Mouse (Mus musculus): ENCODE results near the gene Daxx. TPM values are rescaled to one million over a fixed set of nuclear protein-coding genes. Genes with fewer than 3 reads are reported as not detected.

The Daxx gene
- polyA plus RNA-seq, 1 experiment from 2014 or later, result 55.0 TPM

DNA sequence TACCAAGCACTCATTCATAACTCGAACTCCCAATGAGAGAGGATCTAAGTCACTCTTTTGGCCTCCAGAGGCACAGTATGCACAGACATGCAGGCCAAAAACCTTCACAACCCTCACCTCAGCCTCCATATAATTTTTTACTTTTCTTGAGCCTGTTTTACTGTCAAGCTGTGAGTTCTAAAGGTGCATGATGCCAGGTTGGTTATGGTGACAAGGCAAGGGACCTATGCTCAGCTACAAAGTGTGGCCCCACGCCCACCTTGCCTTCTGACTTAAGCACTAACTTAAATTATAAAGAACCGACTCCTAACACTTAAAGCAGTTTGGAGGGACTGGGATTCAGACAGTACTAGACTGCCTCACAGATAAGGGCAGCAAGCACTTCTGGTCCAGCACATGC, 44.1 kb downstream of the Daxx start:
- Histone ChIP-seq H3K4me3 (ENCODE audit: low read depth, low read length) (no peak overlapping the region), H3K27me3 (ENCODE audit: control insufficient read depth, insufficient read depth, low read length) (no peaks in the 10 kb centered on the region), H3K27ac (replicated peaks; ENCODE audit: low read depth, low read length) (no peak overlapping the region), H3K4me1 (ENCODE audit: control insufficient read depth, insufficient read depth, low read length) (peaks cover 16% of the 10 kb centered on the region), H3K36me3 (replicated peaks; ENCODE audit: control insufficient read depth, insufficient read depth, low read depth, low read length) (peaks cover 3% of the 10 kb centered on the region), H3K9ac (replicated peaks; ENCODE audit: low read length) (no peak overlapping the region), H3K9me3 (replicated peaks; ENCODE audit: control insufficient read depth, low read length) (no peaks in the 10 kb centered on the region), H3K4me2 (ENCODE audit: low read depth, low read length) (no peak overlapping the region)
- 88% methylated on average over 3 of the region's 3 CpGs for WGBS
- no peak for DNase-seq (ENCODE audit: low spot score)
- ATAC-seq (replicated peaks; ENCODE audit: insufficient number of reproducible peaks, low FRiP score, low TSS enrichment, low read depth), result no peak

DNA sequence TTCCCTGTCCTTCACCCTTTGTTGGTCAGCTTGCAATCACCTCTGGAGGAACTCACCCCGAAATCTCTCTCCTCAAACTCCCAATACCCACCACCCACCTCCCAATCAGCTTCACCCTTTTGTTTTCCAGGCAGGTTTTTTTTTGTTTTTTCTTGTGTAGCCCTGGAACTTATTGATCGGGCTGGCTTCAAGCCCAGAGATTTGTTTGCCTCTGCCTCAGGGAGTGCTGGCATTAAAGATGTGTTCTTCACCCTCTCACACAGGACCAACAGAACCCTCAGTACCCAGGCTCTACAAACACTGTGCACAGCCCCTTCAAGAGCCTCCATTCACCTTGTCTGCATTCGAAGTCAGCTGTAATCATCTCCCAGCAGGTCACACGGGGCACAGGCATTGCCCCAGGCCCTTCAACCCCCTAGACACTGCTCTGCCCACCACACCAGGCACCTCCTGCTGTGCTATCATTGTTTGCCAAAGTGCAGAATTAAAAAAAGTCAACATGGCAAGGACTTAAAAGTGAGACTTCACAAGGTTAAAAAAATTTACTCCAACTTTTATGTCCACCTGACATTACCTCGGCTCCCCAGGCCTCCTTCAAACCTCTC, 44.8 kb downstream of the Daxx start:
- H3K27me3 ChIP-seq (ENCODE audit: control insufficient read depth, insufficient read depth, low read length), result no peaks in the 10 kb centered on the region
- no peak overlapping the region for H3K27ac ChIP-seq (replicated peaks; ENCODE audit: low read depth, low read length)
- WGBS, result 38% methylated on average over 5 of the region's 5 CpGs
- H3K9me3 ChIP-seq (replicated peaks; ENCODE audit: control insufficient read depth, low read length), result no peaks in the 10 kb centered on the region
- H3K36me3 ChIP-seq (replicated peaks; ENCODE audit: control insufficient read depth, insufficient read depth, low read depth, low read length), result peaks cover 3% of the 10 kb centered on the region
- H3K9ac ChIP-seq (replicated peaks; ENCODE audit: low read length), result peak overlapping the region; percentile 99
- no peak for DNase-seq (ENCODE audit: low spot score)
- H3K4me2 ChIP-seq (ENCODE audit: low read depth, low read length), result peak overlapping the region; percentile 97
- H3K4me1 ChIP-seq (ENCODE audit: control insufficient read depth, insufficient read depth, low read length), result peaks cover 16% of the 10 kb centered on the region
- H3K4me3 ChIP-seq (ENCODE audit: low read depth, low read length), result peak overlapping the region; percentile 89
- ATAC-seq (replicated peaks; ENCODE audit: insufficient number of reproducible peaks, low FRiP score, low TSS enrichment, low read depth), result no peak

DNA sequence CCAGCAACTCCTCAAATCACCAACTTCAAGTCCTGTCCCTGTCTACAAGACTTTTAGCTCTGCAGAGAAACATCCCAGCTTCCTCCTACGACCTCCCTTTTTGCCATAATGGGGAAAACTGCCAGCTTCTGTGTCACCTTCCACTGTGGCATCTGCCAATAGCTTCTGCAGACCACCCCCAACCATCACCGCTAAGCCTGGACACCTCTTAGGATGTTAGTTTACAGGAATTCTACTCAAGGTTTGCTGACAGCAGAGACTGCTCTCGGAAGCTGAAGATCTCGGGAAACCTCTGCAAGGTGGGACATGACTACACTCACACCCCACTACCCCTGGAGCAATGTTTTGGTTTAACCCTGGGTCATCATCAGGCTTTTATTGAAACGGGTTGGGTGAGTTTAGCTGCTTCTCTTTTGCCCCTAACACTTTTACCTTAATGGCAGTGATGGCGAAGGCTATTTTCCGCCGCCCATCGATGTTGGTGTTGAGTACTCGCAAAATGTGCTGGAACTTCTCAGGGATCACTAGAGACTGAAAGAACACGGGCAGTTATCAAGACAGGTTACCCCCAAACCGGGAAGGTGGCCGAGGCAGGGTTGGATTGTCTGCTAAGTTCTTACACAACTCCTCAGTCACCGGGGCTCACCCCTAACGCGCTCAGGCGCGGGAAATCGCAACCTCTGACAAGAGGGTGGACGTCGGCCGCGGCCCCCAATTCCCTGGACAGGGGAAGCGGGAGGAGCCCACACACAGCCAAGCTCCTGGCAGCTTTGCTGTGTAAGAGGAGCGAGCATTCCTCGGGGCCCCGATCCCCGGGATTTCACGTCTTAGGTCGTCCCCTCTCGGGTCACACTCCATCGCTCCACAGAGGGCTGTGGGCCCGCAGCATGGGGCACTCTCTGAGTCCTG, 45.7 kb downstream of the Daxx start:
- under 1% methylated on average over 33 of the region's 33 CpGs for WGBS
- Histone ChIP-seq H3K36me3 (replicated peaks; ENCODE audit: control insufficient read depth, insufficient read depth, low read depth, low read length) (peaks cover 5% of the 10 kb centered on the region), H3K27ac (replicated peaks; ENCODE audit: low read depth, low read length) (peak overlapping the region; percentile 94), H3K27me3 (ENCODE audit: control insufficient read depth, insufficient read depth, low read length) (no peaks in the 10 kb centered on the region), H3K4me2 (ENCODE audit: low read depth, low read length) (peak overlapping the region; percentile 97), H3K9ac (replicated peaks; ENCODE audit: low read length) (peak overlapping the region; percentile 99), H3K9me3 (replicated peaks; ENCODE audit: control insufficient read depth, low read length) (no peaks in the 10 kb centered on the region), H3K4me1 (ENCODE audit: control insufficient read depth, insufficient read depth, low read length) (peaks cover 16% of the 10 kb centered on the region), H3K4me3 (ENCODE audit: low read depth, low read length) (peak overlapping the region; percentile 89)
- ATAC-seq (replicated peaks; ENCODE audit: insufficient number of reproducible peaks, low FRiP score, low TSS enrichment, low read depth) (no peak), DNase-seq (ENCODE audit: low spot score) (no peak)

DNA sequence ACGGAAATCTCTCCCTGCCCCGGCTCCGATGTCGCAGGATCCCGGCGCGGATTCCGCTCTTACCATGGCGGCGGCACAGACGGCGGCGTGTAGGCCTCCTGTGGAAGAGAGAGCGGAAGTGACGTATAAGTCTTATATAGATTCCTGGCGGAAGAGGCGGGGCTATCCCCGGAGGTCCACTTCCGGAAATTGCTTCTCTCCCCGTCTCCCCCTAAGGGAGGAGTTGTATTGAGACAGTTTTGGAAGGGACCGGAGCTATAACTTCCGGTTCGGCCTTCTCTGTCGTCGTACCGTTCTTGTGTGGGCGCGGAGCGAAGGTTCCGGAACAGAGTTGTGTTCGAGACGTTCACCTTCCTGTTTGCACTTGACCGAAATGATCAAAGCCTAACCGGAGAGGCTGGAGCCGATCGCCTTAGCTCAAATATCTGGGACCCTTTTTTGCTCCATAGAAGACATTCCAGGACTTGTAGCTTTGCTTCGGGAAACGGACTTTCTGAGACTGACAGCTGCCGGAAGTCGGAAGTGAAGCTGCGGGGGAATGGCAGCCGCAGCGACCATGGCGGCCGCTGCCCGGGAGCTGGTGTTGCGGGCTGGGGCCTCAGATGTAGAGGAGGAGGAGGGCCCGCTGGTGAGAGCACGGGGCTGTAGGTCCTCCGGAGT, 46.5 kb downstream of the Daxx start, which contains the start of the genes Vps52 and Rps18:
Vps52 (plus strand) TSS at position 258 of the 660 bp plus-strand sequence.
Rps18 (minus strand) TSS at position 447 of the 660 bp plus-strand sequence.
- no peaks in the 10 kb centered on the region for H3K9me3 ChIP-seq (replicated peaks; ENCODE audit: control insufficient read depth, low read length)
- DNase-seq (ENCODE audit: low spot score) (peak; percentile 98), ATAC-seq (replicated peaks; ENCODE audit: insufficient number of reproducible peaks, low FRiP score, low TSS enrichment, low read depth) (peak; percentile 68)
- peak within 1 kb of the TSS; percentile 99 for H3K9ac ChIP-seq (replicated peaks; ENCODE audit: low read length)
- WGBS, result under 1% methylated on average over 50 of the region's 50 CpGs
- H3K36me3 ChIP-seq (replicated peaks; ENCODE audit: control insufficient read depth, insufficient read depth, low read depth, low read length), result peaks cover 5% of the 10 kb centered on the region
- no peaks in the 10 kb centered on the region for H3K27me3 ChIP-seq (ENCODE audit: control insufficient read depth, insufficient read depth, low read length)
- H3K27ac ChIP-seq (replicated peaks; ENCODE audit: low read depth, low read length), result peak within 1 kb of the TSS; percentile 94
- H3K4me3 ChIP-seq (ENCODE audit: low read depth, low read length), result peak within 1 kb of the TSS; percentile 89
- H3K4me2 ChIP-seq (ENCODE audit: low read depth, low read length), result peak within 1 kb of the TSS; percentile 97
- H3K4me1 ChIP-seq (ENCODE audit: control insufficient read depth, insufficient read depth, low read length), result peaks cover 16% of the 10 kb centered on the region

DNA sequence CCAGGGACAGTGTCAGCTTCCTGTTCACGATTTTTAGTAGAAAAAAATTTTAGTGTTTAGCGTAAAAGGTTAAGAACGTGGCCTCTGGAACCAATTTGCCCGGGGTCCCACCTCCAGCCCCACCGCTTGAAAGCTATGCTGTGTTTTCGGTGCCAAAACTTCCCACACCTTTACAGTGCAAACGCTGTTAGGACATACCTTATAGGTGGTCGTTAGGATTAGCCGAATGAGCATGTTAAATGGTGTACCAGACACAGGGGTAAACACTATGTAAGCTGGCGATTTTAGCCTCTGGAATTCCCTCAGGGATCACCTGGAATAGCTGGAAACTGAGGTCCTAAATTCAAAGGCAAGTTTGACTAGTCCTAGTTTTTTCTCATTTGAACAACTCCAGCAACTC, 47.1 kb downstream of the Daxx start:
- peak overlapping the region; percentile 51 for H3K4me2 ChIP-seq (ENCODE audit: low read depth, low read length)
- 6% methylated on average over 10 of the region's 10 CpGs for WGBS
- ATAC-seq (replicated peaks; ENCODE audit: insufficient number of reproducible peaks, low FRiP score, low TSS enrichment, low read depth) (no peak), DNase-seq (ENCODE audit: low spot score) (peak; percentile 27)
- peak overlapping the region; percentile 89 for H3K4me3 ChIP-seq (ENCODE audit: low read depth, low read length)
- H3K36me3 ChIP-seq (replicated peaks; ENCODE audit: control insufficient read depth, insufficient read depth, low read depth, low read length), result peaks cover 5% of the 10 kb centered on the region
- H3K27ac ChIP-seq (replicated peaks; ENCODE audit: low read depth, low read length), result no peak overlapping the region
- H3K9ac ChIP-seq (replicated peaks; ENCODE audit: low read length), result peak overlapping the region; percentile 78
- no peaks in the 10 kb centered on the region for H3K9me3 ChIP-seq (replicated peaks; ENCODE audit: control insufficient read depth, low read length)
- H3K27me3 ChIP-seq (ENCODE audit: control insufficient read depth, insufficient read depth, low read length), result no peaks in the 10 kb centered on the region
- H3K4me1 ChIP-seq (ENCODE audit: control insufficient read depth, insufficient read depth, low read length), result peaks cover 14% of the 10 kb centered on the region

DNA sequence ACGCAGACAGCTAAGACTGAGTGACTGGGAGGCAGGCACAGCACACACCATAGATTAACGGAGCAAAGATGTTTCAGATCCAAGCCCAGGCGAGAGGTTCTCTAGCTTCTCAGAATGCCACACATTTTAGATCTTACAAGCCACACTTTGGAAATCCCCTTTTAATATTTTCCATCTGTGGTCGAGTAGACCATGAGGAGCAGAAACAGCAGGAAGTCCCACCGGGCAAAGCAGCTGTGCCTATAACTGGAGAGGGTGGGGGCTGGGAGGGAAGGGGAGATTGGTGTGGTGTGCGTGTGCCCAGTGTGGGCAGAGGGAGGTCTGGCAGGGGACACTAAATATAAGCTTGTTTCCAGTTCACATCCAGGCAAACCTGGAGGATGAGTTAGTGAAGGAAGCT, 48.3 kb downstream of the Daxx start:
- Histone ChIP-seq H3K4me1 (ENCODE audit: control insufficient read depth, insufficient read depth, low read length) (peaks cover 14% of the 10 kb centered on the region), H3K27me3 (ENCODE audit: control insufficient read depth, insufficient read depth, low read length) (no peaks in the 10 kb centered on the region), H3K36me3 (replicated peaks; ENCODE audit: control insufficient read depth, insufficient read depth, low read depth, low read length) (peaks cover 2% of the 10 kb centered on the region), H3K27ac (replicated peaks; ENCODE audit: low read depth, low read length) (no peak overlapping the region), H3K4me2 (ENCODE audit: low read depth, low read length) (no peak overlapping the region), H3K4me3 (ENCODE audit: low read depth, low read length) (no peak overlapping the region), H3K9ac (replicated peaks; ENCODE audit: low read length) (no peak overlapping the region), H3K9me3 (replicated peaks; ENCODE audit: control insufficient read depth, low read length) (no peaks in the 10 kb centered on the region)
- 75% methylated on average over 6 of the region's 6 CpGs for WGBS
- no peak for DNase-seq (ENCODE audit: low spot score)
- ATAC-seq (replicated peaks; ENCODE audit: insufficient number of reproducible peaks, low FRiP score, low TSS enrichment, low read depth), result no peak

DNA sequence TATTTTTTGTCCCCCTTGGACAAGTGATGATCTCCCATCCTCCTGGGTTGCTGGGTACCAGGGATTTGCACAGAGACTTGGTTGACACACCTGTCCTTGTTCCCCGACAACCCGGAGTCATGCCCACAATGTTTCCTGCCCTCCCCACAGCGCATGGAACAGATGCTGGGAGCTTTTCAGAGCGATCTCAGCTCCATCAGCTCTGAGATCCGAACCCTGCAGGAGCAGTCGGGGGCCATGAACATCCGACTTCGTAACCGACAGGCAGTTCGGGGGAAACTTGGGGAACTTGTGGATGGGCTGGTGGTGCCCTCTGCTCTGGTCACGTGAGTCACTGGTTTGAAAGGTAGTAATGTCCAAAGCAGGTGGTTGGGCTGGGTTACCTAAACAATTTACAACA, 49.2 kb downstream of the Daxx start:
- H3K9ac ChIP-seq (replicated peaks; ENCODE audit: low read length), result no peak overlapping the region
- H3K27me3 ChIP-seq (ENCODE audit: control insufficient read depth, insufficient read depth, low read length), result no peaks in the 10 kb centered on the region
- peaks cover 9% of the 10 kb centered on the region; the same call in 1 of the 2 replicates for H3K4me1 ChIP-seq (ENCODE audit: control insufficient read depth, insufficient read depth, low read length)
- no peak overlapping the region for H3K27ac ChIP-seq (replicated peaks; ENCODE audit: low read depth, low read length)
- DNase-seq (ENCODE audit: low spot score), result no peak
- ATAC-seq (replicated peaks; ENCODE audit: insufficient number of reproducible peaks, low FRiP score, low TSS enrichment, low read depth), result no peak
- no peak overlapping the region for H3K4me2 ChIP-seq (ENCODE audit: low read depth, low read length)
- no peaks in the 10 kb centered on the region for H3K9me3 ChIP-seq (replicated peaks; ENCODE audit: control insufficient read depth, low read length)
- peaks cover 2% of the 10 kb centered on the region; the same call in 1 of the 2 replicates for H3K36me3 ChIP-seq (replicated peaks; ENCODE audit: control insufficient read depth, insufficient read depth, low read depth, low read length)
- H3K4me3 ChIP-seq (ENCODE audit: low read depth, low read length), result no peak overlapping the region
- WGBS, result 94% methylated on average over 11 of the region's 11 CpGs
